17 mouse cellular contexts compared by ENCODE assay signal in the genomic region with DNA sequence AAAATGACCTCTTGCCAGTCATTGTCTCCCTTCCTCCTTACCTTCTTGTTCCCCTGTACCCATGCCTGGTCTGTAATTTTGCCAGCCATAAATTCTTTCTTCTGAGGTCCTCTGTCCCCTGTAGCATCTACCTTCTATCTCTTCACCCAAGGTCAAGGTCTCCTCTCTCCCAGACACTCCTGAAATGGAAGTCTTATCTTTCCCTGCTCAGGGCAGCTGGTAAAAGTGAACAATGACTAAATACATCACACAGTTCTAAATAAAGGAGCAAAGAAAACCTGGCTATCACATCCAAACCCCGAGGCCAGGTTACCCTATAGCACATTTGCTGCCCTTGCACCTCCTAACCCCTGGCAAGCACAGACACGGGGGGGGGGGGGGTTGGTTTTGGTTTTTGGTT. TPM values are rescaled to one million over a fixed set of nuclear protein-coding genes. Genes with fewer than 3 reads are reported as not detected.
"Had no signal": no experiment of that assay in that cellular context is flagged by ENCODE, and none has a peak within 500 bp of the region (broad histone marks: within the 10 kb centered on the region; RNA-seq: fewer than 3 reads in every experiment).

No protein-coding gene starts in this region.

- H3K27ac ChIP-seq: limb, embryonic 12.5 days; limb, embryonic 15.5 days; liver, embryonic 14.5 days; macrophage; midbrain, embryonic 12.5 days had no signal

- ATAC-seq: liver, postnatal 0 days; lung, postnatal 0 days had no signal

- H3K36me3 ChIP-seq: limb, embryonic 12.5 days; limb, embryonic 15.5 days; midbrain, embryonic 12.5 days had no signal

- H3K9me3 ChIP-seq: limb, embryonic 12.5 days; limb, embryonic 15.5 days; midbrain, embryonic 12.5 days had no signal

- H3K4me1 ChIP-seq: limb, embryonic 12.5 days; limb, embryonic 15.5 days; midbrain, embryonic 12.5 days had no signal

- H3K27me3 ChIP-seq: limb, embryonic 12.5 days; limb, embryonic 15.5 days; midbrain, embryonic 12.5 days had no signal

- H3K4me2 ChIP-seq: limb, embryonic 12.5 days; limb, embryonic 15.5 days; liver, embryonic 11.5 days; lung, embryonic 14.5 days; midbrain, embryonic 12.5 days had no signal

- H3K4me3 ChIP-seq: limb, embryonic 12.5 days; limb, embryonic 15.5 days; midbrain, embryonic 12.5 days; myocyte had no signal

- DNase-seq: kidney, postnatal 10 days; kidney, postnatal 36 days; left cerebral cortex, postnatal 4 days; liver, postnatal 0 days; lung, embryonic 14.5 days; thymus, adult 18-20 months; thymus, postnatal 14 days; thymus, postnatal 4 days had no signal

- H3K9ac ChIP-seq: limb, embryonic 12.5 days; limb, embryonic 15.5 days; liver, embryonic 14.5 days; liver, postnatal 0 days; lung, embryonic 14.5 days; midbrain, embryonic 12.5 days had no signal

RNA-seq across cellular contexts. Expression of a gene that starts 43.9 kb away (rescaled TPM):
- total RNA-seq: monocyte, adult 5-6 weeks had no signal
